Mouse (Mus musculus): ENCODE results near the gene Fancc. TPM values are rescaled to one million over a fixed set of nuclear protein-coding genes. Genes with fewer than 3 reads are reported as not detected.

Fancc gene
- polyA plus RNA-seq, 1 experiment: 18.6 TPM

DNA sequence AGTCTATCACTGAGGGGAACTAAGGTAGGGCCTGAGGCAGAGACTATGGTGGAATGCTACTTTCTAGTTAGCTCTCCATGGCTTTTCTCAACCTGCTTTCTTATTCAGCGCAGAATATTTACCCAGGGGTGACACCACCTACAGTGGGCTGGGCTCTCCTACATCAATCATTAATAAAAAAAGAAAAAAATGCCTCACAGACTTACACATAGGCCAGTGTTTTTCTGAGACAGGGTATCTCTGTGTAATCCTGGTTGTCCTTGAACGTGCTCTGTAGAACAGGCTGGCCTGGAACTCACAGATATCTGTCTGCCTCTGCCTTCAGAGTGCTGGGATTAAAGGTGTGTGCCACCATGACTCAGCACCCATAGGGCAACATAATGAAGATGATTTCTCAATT, 2.4 kb upstream of the Fancc start:
- Histone ChIP-seq H3K4me1 (ENCODE audit: control insufficient read depth, insufficient read depth, low read length) (no peaks in the 10 kb centered on the region; the same call in 1 of the 2 replicates), H3K4me3 (replicated peaks; ENCODE audit: extremely low read depth, low read depth, low read length) (no peak overlapping the region)
- DNase-seq: no peak
- TF ChIP-seq CTCF (IDR thresholded peaks at IDR 0.05; ENCODE audit: insufficient read depth, low read length): no peak
- no peak for TF ChIP-seq POLR2A (IDR thresholded peaks at IDR 0.05; ENCODE audit: borderline replicate concordance, extremely low read depth, low read depth, low read length)
- WGBS: 81% methylated on average over 2 of the region's 2 CpGs

DNA sequence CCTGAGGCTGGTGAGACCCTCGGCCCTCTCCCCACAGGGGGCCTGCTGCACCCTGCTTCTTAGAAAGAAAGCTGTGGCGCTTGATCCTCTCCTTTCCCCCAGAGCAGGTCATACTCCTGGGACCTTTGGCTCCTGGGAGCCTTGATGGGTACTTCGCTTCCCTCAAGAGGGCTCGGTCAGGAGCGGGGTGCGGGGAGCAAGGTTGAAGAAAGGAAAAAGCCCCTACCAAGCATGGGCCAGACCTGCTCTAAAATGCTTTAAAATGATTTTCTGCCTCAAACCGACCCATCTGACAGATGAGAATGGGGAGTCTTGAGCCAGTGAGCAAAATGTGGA, 9.4 kb downstream of the Fancc start:
- DNase-seq: no peak
- TF ChIP-seq CTCF (IDR thresholded peaks at IDR 0.05; ENCODE audit: insufficient read depth, low read length): no peak
- no peak for TF ChIP-seq POLR2A (IDR thresholded peaks at IDR 0.05; ENCODE audit: borderline replicate concordance, extremely low read depth, low read depth, low read length)
- WGBS: 80% methylated on average over 7 of the region's 7 CpGs
- Histone ChIP-seq H3K4me1 (ENCODE audit: control insufficient read depth, insufficient read depth, low read length) (no peaks in the 10 kb centered on the region), H3K4me3 (replicated peaks; ENCODE audit: extremely low read depth, low read depth, low read length) (no peak overlapping the region)

DNA sequence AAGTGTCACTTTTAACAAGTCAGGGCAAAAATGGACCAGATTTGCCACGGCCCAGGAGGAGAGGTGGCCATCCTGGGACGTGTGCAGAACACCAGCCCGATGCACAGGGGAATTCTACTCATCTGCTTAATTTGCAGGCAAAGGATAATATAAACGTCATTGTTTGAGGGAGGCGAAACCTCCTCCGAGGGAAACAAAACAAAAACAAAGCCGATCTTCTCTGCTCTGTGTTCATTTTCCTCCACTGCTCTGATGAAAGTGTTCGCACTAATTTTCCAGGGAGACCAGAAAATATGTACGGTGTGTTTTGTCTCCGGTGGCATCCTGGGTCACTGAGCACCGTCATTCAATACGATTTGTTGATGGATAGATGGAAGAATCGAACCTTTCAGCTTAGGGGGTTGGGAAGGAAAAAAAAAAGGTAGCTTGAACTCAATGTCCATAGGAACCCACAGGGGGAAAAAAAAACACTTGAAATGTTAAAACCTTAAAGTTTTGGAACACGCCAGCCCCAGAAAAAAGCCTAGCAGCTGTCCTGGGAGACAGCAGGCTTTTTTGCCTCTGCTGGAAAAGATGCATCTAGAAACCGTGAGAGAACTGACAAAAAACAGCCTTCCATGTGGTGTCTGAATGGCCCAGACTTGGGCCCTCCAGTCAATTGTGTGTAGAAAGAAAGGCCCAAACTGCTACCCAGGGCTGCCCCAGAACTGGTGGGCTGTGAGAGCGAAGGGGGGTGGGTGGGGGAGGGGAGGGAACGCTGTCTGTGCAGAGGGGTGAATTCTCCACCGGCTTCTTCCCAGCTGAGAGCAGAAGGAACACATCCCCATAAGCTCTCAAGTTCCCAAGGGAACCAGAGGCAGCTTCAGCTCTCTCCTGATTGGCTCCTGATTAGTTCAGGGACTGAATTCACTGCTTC, 10.0 kb downstream of the Fancc start:
- no peak for DNase-seq
- 47% methylated on average over 18 of the region's 18 CpGs for WGBS
- no peak for TF ChIP-seq POLR2A (IDR thresholded peaks at IDR 0.05; ENCODE audit: borderline replicate concordance, extremely low read depth, low read depth, low read length)
- no peak for TF ChIP-seq CTCF (IDR thresholded peaks at IDR 0.05; ENCODE audit: insufficient read depth, low read length)

DNA sequence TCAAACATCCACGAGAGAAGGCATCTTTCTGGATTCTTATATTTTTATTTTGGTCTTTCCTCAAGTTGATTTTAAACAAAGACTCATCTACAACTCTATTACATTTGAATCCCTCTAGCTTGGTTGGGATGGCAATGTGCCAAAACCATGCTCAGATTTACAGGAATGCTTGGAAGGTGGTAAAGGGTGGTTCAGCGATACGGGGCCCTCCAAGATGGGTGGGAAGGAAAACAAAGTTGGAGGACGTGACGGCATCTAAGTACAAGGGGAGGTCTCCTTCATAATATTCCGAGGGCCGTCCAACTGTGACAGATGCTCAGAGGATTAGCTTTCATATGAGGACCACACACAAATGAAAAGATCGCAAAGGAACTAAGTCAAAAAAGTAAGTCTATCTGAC, 21.7 kb downstream of the Fancc start:
- Histone ChIP-seq H3K4me1 (ENCODE audit: control insufficient read depth, insufficient read depth, low read length) (no peaks in the 10 kb centered on the region), H3K4me3 (replicated peaks; ENCODE audit: extremely low read depth, low read depth, low read length) (no peak overlapping the region)
- DNase-seq: no peak
- TF ChIP-seq POLR2A (IDR thresholded peaks at IDR 0.05; ENCODE audit: borderline replicate concordance, extremely low read depth, low read depth, low read length) (no peak), CTCF (IDR thresholded peaks at IDR 0.05; ENCODE audit: insufficient read depth, low read length) (no peak)
- WGBS: 48% methylated on average over 8 of the region's 8 CpGs

More for the DNA sequence above, 10.0 kb downstream of the Fancc start:
- Histone ChIP-seq H3K4me3 (replicated peaks; ENCODE audit: extremely low read depth, low read depth, low read length) (no peak overlapping the region), H3K4me1 (ENCODE audit: control insufficient read depth, insufficient read depth, low read length) (no peaks in the 10 kb centered on the region)

DNA sequence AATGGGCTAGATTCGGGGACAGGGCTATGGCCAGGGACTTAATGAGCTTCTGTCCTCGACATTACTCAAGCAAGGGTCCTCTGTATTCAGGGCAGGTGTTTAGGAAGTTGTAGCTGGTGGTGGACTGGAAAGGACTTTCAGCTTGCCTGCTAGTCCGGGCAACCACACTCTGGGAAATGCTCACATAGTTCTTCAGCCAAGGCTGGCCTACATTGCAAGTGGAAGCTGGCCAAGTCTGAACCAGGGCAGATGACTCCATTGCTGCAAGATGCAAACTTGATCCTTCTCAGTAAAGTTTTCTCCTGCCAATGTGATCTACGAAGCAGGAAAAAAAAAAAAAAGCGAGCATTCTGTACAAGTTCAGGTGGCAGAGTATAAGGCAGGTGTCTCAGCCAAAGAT, 44.2 kb downstream of the Fancc start:
- H3K4me3 ChIP-seq (replicated peaks; ENCODE audit: extremely low read depth, low read depth, low read length): no peak overlapping the region
- no peak for TF ChIP-seq CTCF (IDR thresholded peaks at IDR 0.05; ENCODE audit: insufficient read depth, low read length)
- TF ChIP-seq POLR2A (IDR thresholded peaks at IDR 0.05; ENCODE audit: borderline replicate concordance, extremely low read depth, low read depth, low read length): no peak
- DNase-seq: no peak
- no peaks in the 10 kb centered on the region for H3K4me1 ChIP-seq (ENCODE audit: control insufficient read depth, insufficient read depth, low read length)
- whole genome bisulfite sequencing: 68% methylated on average over 5 of the region's 5 CpGs

DNA sequence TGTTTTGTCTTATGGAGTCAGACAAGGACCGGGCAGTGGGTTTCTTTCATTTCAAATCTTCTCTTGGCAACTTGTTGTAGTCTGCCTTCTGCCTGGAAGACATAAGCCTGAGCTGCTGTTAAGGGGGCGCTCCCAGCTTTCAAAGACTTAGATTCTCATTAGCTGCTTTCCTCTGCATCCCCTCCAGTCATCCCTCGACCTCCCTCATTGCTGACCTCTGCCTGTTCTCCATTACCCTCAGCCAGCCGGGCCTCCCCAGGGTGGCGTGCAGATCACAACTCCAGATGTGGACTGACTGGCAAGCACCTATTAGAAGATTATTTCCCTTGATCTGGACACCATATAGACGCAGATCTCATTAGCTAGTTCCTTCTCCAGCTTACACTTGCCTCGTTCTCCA, 45.9 kb downstream of the Fancc start:
- Histone ChIP-seq H3K4me3 (replicated peaks; ENCODE audit: extremely low read depth, low read depth, low read length) (no peak overlapping the region), H3K4me1 (ENCODE audit: control insufficient read depth, insufficient read depth, low read length) (no peaks in the 10 kb centered on the region)
- TF ChIP-seq POLR2A (IDR thresholded peaks at IDR 0.05; ENCODE audit: borderline replicate concordance, extremely low read depth, low read depth, low read length) (no peak), CTCF (IDR thresholded peaks at IDR 0.05; ENCODE audit: insufficient read depth, low read length) (no peak)
- no peak for DNase-seq
- WGBS: 75% methylated on average over 7 of the region's 7 CpGs

DNA sequence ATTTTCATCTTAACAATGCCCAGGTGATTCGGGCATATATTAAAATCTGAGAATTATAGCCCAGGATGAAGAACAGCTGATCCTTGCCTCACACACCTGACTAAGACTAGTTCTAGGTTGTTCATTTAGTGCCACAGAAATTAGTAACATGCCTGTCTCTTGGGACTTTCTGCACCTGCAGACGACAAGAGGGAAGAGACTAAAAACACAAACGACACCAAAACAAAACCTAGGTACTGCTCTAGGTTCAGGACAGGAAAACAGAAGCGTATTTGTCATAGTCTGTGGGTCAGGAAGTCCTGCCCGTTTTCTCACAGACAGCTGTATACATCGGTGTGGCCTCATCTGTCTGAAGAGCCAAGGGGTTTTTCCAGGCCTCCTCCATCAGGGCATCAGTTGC, 51.7 kb downstream of the Fancc start:
- no peak overlapping the region for H3K4me3 ChIP-seq (replicated peaks; ENCODE audit: extremely low read depth, low read depth, low read length)
- TF ChIP-seq CTCF (IDR thresholded peaks at IDR 0.05; ENCODE audit: insufficient read depth, low read length): no peak
- TF ChIP-seq POLR2A (IDR thresholded peaks at IDR 0.05; ENCODE audit: borderline replicate concordance, extremely low read depth, low read depth, low read length): no peak
- no peak for DNase-seq
- no peaks in the 10 kb centered on the region for H3K4me1 ChIP-seq (ENCODE audit: control insufficient read depth, insufficient read depth, low read length)
- WGBS: 45% methylated on average over 6 of the region's 6 CpGs

DNA sequence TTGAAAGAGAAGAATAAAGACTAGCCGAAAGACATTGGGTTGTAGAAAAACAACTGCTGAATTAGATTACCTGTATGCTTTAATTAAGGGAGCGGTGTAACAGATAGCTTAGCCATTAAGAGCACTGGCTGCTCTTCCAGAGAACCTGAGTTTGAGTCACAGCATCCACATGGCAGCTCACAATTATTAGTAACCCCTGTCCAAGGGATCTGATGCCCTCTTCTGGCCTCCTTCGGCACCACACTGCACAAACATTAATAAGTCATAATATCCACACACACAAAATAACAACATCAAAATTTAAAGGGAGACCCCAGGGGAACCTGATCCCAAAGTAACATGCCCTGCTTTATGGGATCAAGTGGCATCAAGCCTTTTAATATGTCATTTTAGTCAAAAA, 64.3 kb downstream of the Fancc start:
- H3K4me1 ChIP-seq (ENCODE audit: control insufficient read depth, insufficient read depth, low read length): no peaks in the 10 kb centered on the region
- DNase-seq: no peak
- 90% methylated on average over 3 of the region's 3 CpGs for WGBS
- H3K4me3 ChIP-seq (replicated peaks; ENCODE audit: extremely low read depth, low read depth, low read length): no peak overlapping the region
- TF ChIP-seq POLR2A (IDR thresholded peaks at IDR 0.05; ENCODE audit: borderline replicate concordance, extremely low read depth, low read depth, low read length) (no peak), CTCF (IDR thresholded peaks at IDR 0.05; ENCODE audit: insufficient read depth, low read length) (peak; percentile 35; the same call in 1 of the 2 replicates)

DNA sequence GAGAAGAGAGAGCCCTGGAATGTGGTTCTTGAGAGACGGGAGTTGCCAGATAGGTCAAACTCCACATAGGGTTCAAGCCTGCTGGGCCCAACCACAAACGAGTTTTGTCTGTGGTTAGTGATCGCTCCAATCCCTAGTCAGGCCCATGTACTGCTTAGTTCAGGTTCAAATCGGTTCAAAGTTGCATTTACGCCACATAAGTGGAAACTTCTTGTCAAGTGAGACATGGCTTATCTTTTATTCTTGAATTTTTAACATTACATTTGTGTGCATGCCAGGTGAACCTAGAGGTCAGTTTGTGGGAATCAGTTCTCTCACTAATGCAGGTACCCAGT, 65.3 kb downstream of the Fancc start:
- WGBS: 6% methylated on average over 5 of the region's 5 CpGs
- Histone ChIP-seq H3K4me3 (replicated peaks; ENCODE audit: extremely low read depth, low read depth, low read length) (peak overlapping the region; percentile 87), H3K4me1 (ENCODE audit: control insufficient read depth, insufficient read depth, low read length) (no peaks in the 10 kb centered on the region)
- no peak for TF ChIP-seq CTCF (IDR thresholded peaks at IDR 0.05; ENCODE audit: insufficient read depth, low read length)
- TF ChIP-seq POLR2A (IDR thresholded peaks at IDR 0.05; ENCODE audit: borderline replicate concordance, extremely low read depth, low read depth, low read length): no peak
- DNase-seq: no peak
